Mouse (Mus musculus) megakaryocyte, embryonic 14.5 days (primary cell): Measurements from ENCODE around the gene Srsf1.

Source experiments
- FLI1 ChIP-seq: IDR thresholded peaks from 2 replicates; pipeline ENCODE4 v1.6.1; 2012; ENCODE audit warnings: low read length, inconsistent platforms, mixed read lengths
- GATA1 ChIP-seq: IDR thresholded peaks from 3 replicates; pipeline ENCODE4 v1.6.1; 2012; ENCODE audit warnings: mixed read lengths, low read length, inconsistent platforms, borderline replicate concordance

GRCm38 (mm10) chr11:88015795-88016194 is 31.4 kb upstream of the Srsf1 start:
- no peak for TF ChIP-seq GATA1
- TF ChIP-seq FLI1: no peak
